Mouse (Mus musculus) ES-Bruce4 (cell line): ENCODE data around the gene Grap.

Experiments used
- CTCF ChIP-seq: IDR thresholded peaks from one replicate; pipeline ENCODE4 v1.8.1; 2011; ENCODE audit warnings: low read depth, low read length
- EP300 ChIP-seq: IDR thresholded peaks from 2 replicates; pipeline ENCODE4 v1.6.1; 2011; ENCODE audit warnings: low read depth, low read length; ENCODE audit not compliant: insufficient read depth
- POLR2A ChIP-seq: IDR thresholded peaks from one replicate; pipeline ENCODE4 v1.8.1; 2011; ENCODE audit warnings: low read length; ENCODE audit not compliant: insufficient read depth

- TF ChIP-seq POLR2A (no peak), CTCF (no peak), EP300 (no peak)
Observed at GRCm38 (mm10) chr11:61653568-61653967, 503 bp downstream of the Grap start.
